Mouse (Mus musculus): ENCODE measurements around the gene Cdc123. TPM values are rescaled to one million over a fixed set of nuclear protein-coding genes. Genes with fewer than 3 reads are reported as not detected.

The Cdc123 gene
- polyA plus RNA-seq, 1 experiment: 101 TPM

DNA sequence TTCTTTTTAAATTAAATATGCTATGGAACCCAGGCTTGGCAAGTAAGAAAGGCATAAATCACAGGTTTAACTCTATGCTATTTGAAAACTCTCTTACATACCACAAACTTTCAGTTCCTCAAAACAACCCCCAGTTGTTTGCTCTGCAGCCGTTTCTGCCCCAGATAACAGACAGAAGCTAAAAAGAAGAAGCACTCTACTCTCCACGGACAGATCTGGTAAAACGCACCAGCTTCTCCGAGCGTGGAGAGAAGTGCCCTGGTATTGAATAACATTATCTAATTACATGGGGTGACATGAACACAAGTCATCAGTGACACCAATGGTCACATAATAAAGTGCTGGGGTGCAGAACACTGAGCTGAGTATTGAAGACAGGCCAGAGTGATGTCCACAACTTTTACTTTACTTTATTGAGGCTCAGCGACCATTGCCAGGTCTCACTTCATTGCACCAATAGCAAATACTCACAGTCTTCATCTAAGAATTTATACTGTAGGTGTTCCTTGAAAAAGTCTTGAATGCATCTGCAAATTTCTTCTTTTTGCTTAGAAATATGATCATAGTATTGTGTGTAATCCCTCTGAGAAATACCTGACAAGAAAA lies 40.4 kb downstream of the Cdc123 start:
- DNase-seq (ENCODE audit: low spot score): no peak

DNA sequence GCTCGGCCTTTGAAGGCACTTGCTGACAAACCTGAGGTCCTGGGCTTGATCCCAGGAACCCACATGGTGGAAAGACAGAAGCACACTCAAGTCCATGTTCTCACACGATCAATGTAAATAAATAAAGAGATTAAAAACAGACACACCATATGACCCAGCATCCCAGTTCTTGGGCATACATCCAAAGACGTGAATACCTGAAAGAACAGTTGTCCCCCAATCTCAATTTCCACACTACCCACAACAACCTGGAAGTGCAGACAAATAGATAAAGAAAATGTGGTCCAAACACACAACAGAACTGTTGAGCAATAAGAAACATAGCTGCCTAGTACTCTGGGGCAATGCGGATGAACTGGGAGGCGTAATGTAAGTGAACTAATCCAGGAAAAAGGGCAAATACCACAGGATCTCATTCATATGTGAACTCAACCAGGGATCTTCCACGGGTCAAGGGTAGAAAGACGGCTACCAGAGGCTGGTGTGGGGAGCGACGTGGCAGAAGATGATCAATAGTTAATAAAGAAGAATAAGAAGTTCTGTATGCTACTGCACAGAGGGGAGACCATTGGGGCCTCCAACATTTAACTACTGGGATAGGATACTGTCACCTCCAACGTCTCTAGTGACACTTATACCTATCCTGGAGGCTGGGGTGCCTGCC lies 42.9 kb downstream of the Cdc123 start:
- no peak for DNase-seq (ENCODE audit: low spot score)

DNA sequence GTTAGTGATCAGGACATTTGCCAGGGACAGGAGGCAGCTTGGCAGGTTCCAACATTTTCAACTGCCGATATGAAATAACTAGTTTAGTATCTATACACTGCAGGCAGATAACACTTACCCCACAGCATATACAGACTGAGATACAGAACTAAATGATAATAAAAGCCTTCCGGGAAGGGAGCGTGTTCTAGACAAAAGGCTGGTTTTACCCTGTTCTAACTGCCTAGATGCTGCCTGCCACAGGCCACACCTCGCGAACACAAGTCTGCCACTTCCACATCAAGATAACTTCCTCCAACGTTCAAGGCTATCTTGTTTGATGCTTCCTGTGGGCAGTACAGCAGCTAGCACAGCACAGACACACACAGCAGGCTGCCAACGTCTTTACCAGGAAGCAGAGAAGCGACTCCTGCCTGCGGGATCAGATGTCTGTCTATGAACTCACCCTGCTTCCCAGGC lies 43.8 kb downstream of the Cdc123 start:
- no peak for DNase-seq (ENCODE audit: low spot score)

DNA sequence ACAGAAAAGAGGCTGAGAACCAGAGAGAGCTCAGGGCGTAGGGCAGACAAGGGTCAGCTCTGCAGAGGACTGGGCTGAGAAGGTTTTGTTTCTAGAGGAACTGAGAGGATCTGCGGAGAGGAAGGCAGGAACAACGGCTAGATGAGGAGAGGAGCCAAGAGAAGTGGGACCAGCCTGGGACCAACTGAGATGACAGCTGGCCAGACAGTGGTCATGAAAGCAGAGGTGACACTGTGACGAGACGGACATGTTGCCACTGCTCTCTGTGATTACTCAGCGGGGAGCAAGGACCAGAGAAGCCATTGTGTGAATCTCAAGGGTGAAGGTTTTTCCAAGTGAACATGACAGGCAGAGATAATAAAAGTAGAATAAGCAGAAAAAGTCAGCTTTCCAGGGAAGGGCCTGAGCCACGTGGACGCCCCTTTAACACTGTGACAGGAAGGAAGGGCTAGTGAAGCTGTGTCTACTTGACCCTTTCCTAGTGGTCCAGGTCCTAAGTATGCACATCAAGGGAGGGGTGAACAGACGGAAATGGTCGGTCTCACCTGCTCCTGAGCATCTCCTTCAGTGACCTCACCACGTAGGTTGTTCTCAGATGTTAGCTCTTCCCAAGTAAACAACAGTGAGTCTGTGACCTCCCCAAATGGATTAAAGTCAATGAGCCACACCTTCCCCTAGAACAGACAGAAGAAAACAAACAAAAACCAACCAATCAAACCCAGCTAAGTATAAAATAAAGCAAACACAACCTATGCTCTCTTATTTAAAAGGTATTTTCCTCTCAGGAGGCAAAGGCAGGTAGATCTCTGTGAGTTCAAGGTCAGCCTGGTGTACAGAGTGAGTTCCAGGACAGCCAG lies 46.9 kb downstream of the Cdc123 start:
- no peak for DNase-seq (ENCODE audit: low spot score)

DNA sequence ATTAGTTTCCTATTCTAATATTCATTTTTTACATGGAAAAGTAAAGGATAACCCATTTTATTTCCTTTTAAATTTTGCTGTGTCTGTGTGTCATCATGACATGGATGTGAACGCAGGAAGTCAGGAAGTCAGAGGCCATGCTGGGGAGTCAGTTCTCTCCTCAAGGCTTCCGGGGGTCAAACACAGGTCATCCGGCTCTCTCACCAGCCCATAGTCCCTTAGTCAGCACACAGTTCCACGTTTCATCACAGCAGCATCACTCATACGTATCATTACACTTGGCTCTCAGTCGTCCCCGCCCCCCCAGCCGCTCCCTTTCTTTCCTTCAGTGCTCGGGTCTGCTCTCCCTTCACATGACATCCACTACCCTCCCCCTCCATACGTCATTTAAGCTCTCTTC lies 51.2 kb downstream of the Cdc123 start:
- no peak for DNase-seq (ENCODE audit: low spot score)

DNA sequence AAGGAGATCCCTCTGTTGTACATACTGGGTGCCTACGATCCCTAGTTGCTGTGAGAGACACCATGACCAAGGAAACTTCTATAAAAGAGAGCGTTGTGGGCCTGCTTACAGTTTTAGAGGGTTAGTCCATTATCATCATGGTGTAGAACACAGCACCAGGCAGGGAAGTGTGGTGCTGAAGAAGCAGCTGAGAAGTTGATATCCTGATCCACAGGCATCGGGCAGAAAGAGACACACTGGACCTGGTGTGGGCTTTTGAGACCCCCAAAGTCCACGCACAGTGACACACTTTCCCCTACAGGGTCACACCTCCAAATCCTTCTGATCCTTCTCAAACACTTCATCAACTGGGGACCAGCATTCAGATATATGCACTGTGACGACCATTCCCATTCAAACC lies 52.9 kb downstream of the Cdc123 start:
- no peak for DNase-seq (ENCODE audit: low spot score)

DNA sequence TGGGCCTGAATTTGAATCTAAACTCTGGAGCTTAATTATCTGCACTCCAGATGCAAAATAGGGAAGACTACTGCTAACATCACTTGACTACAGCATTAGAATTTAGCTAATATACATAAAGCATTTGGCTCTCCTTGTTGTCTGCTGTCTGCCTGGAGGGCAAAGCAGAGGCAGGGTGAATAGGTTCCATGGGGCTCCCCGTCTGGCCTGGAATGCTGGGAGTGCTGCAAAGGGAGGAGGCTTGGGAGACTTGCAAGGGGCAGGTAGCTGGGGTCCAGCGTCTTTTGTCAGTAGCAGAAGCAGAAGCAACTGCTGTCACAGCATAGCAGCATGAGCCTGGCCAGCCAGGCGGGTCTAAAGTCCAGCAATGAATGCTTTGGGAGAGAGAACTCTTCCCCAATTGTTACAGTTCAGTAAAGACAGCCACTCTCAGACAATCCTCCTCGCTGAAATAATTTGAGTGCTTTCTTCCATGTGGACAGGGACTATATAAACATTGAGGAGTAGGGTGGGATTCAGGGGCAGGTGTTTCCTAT lies 55.3 kb downstream of the Cdc123 start:
- no peak for DNase-seq (ENCODE audit: low spot score)

DNA sequence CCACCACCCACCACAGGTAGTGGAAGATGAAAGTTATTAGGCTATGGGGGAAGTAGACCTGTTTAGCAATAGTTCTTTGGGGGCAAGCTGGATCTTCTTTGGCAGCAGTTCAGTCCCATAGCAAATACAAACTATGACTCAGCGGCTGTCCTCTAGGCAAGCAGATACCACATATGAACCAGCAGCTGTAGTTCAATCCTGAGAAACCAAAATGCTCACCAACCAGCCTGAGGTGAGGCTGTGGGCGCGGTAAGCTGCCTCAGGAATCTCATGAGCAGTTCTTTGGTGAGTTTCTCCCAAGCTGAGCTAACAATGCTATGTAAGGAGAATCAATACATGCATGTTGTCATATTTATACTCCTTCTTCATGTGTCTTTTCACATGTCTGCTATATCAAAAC lies 57.6 kb downstream of the Cdc123 start:
- DNase-seq (ENCODE audit: low spot score): no peak

DNA sequence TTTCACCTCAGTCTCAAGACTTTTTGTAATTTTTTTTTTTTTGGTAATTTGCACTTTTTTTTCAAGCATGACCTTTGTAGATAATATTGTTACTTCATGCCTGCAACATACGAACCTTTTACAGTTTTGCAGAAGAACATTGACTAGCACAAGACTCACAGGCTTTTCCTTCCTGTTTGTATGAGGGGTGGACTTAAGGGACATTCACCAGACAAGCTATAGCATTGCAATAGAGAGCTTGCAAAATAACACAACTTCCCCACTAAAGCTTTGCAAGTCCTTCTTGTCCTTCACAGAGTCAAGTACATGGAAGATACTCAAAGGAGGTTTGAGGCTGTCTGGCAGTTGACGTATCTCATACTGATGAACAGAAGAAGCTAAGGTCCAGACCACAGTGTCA lies 72.5 kb downstream of the Cdc123 start:
- DNase-seq (ENCODE audit: low spot score): no peak

DNA sequence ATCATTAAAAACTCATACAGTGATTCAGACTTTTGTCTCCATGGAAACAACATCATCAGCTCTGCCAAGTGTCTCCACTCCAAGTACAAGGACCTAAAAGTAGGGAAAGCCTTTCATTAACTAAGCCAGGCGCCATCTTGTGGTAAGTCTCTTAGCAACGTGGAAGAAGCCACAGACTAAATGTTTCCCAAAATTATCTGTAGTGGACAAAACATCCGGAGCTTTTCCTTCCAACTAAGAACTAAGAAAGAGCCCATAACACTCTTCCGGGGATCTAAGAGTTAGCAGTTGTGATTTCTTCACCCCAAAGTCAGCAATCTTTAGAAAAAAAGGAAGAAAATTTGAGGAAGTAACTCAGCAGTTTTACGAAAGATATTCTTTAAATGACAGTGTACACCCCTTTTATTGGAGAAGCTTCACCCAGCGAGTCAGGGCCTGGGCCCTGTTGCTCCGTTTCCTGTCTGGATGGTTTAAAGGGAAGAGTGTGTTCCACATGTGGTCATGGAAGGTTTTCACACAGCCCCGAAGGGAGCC lies 74.2 kb downstream of the Cdc123 start:
- DNase-seq (ENCODE audit: low spot score): no peak

DNA sequence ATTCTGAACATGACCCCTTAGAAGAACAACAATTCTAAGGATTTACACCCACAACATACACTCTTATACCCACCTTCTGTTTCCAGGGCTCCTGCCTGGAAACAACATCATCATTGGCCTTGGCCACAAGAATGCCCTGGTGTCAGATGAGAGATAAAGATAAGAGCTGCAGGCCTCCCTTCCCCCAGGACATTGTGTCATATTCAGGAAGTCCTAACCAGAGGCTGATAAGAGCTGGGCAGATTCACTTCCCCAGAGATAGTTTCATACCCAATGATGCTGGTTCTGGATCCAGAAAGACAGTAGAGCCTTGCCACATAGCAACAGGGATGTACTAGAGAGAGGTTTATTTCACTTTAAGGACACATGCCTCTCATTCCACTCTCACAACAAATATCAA lies 75.3 kb downstream of the Cdc123 start:
- DNase-seq (ENCODE audit: low spot score): no peak

DNA sequence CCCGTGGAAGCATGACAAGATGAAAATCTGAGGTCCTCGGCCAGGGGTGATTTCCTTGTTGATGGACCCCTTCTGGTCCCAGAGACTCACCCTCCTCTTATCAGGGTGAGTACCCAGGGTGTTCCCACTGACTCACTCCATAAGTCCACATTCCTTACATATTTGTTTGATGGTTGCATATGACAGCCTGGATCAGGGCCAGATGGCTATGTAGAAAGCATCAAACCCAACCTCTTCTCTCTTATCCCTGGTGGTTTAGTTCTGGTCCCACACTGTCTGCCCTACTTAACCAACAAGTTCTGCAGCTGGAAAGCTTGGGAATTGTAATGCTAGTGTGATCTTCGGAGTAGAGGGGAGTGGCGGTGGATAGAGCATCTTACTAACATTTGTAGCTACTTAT lies 76.0 kb downstream of the Cdc123 start:
- DNase-seq (ENCODE audit: low spot score): no peak

DNA sequence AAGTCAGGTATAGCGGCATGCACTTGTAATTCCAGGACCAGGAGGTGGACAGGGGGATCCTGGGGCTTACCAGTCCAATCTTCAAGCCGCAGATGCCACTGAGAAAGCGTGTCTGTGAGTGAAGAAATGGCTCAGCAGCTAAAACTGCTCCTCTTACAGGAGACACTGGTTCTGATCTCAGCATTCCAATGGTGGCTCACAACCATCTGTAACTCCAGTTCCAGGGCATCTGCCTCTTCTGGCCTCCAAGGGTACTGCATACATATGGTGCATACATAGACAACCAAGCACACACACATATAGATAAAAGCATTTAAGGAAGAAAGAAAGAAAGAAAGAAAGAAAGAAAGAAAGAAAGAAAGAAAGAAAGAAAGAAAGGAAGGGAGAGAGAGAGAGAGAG lies 82.9 kb downstream of the Cdc123 start:
- DNase-seq (ENCODE audit: low spot score): no peak

DNA sequence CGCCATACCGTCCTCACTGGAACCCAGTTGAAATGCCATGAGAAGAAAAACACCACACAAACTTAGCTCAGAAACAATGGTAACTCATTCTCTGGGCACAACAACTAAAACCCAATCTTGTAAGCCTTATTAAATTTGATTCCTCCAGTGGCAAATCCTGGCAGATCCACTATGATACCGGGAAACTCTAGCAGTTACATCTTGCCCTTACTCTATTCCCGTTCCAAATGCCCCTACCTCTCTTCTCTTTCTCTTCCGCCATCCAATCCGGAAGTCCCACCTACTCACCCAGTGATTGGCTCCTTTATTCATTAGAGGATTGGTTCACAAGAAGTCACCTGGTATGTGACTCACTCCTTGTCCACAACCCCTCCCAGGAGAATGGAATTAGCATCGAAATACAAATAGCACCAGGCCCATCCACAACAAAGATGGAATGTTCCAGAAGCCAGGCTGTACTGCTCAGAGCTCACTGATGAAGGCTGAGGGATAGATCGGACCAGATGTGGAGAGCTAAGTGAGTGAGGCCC lies 84.4 kb downstream of the Cdc123 start:
- no peak for DNase-seq (ENCODE audit: low spot score)

DNA sequence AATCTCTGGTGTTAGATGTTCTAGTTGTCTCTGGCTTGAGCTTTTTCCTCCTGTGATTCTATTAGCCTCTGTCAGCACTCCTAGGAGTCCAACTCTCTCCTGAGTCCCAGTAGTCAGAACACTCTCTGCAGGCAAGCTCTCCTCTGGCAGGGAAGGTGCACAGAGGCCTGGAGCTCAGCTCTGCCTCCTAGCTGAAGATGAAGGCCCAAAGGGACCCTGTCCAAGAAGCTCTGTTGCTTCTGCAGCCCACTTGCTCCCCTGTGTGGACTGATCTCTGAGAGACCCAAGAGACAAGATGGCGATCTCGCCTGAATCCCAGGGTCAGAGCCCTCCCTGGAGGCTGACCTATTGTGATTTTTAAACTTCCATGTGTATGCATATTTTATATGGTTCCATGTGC lies 86.4 kb downstream of the Cdc123 start:
- no peak for DNase-seq (ENCODE audit: low spot score)

DNA sequence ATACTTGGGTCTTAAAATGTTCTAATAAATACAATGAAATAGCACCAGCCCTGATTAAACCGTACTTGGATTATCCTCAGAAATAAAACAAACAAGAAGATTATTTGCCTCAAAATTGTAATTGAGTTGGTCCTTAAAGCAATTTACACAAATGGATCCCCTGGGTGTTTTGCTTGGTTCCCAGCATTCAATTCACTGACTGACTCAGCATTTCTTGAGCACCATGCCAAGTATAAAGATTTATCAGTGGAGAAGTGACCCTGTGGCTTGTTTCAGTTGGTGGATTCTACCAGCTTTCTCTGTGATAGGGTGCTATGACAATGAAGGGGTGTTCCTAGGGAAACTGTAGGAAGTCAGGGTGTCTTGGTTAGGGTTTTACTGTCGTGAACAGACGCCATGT lies 94.1 kb downstream of the Cdc123 start:
- no peak for DNase-seq (ENCODE audit: low spot score)

DNA sequence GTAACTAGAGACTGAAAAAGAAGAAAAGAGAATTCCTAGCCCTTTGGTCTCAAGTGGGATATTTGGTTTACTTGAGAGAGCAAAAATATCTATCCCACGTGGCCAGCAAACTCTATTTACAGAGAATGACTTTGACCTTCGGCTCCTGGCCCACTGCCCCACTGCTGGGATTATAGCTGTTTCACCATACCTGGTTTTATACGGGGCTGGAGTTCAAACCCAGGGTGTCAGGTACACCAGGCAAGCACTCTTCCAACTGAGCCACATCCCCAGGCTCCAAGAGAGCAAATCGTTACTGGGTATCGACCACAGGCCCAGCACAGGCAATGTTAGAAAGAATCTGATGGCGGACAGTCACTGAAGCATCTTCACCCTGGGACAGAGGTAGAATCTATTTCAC lies 95.8 kb downstream of the Cdc123 start:
- no peak for DNase-seq (ENCODE audit: low spot score)

DNA sequence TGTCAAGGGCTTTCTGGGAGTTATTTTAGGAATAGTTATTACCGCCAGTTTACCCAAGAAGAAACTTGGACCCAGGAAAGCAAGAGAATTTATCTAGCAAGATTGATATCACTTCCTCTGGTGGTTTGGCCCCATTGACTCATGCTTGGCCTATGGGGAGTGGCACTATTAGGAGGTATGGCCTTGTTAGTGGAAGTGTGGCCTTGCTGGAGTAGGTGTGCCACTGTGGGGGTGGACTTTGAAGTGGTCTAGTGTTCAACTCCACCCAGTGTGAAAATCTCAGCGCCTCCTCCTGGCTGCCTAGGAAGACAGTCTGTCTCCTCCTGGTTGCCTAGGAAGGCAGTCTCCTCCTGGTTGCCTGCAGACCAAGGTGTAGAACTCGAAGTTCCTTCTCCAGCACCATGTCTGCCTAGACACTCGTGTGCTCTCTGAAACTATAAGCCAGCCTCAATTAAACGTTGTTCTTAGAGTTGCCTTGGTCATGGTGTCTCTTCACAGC lies 97.4 kb downstream of the Cdc123 start:
- no peak for DNase-seq (ENCODE audit: low spot score)

DNA sequence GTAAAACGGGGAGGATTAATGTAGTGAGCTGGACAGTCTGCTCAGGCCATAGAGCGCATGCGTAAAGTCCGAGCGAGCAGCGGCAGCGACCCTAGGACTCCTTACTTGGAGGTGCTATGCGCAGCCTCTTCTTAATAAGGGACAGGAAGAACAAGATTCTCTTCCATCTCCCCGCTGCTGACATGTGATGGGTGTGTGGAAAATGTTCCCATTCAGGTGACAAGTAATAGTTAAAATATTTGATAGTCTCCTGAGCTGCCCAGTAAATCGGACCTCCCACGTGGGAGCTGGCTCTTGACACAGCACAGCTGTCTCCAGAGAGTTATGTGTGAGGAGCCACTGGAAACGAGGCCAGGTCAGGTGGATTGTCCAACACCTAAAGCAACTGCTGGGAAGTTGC lies 98.4 kb downstream of the Cdc123 start:
- DNase-seq (ENCODE audit: low spot score): no peak
